Mouse (Mus musculus): ENCODE results near the gene Zcchc7.

DNA sequence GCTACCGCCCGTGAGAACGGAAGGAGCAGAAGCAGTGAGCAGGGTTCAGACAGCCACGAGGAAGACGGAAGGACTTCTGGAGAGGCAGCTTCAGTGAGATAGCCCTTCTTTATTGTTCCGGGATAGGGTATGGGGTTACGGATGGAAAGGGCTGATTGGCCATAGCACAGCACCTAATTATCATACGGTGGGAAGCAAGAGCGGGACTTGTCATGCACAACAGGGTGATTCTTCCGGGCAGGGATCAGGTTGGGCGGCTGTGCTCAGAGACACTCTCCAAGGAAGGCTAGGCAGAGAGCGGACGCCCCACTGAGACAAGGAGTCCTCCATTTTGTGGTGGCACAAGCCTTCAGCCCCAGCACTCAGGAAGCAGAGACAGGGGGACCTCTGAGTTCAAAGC is 203.5 kb downstream of the Zcchc7 start:
- TF ChIP-seq CTCF (IDR thresholded peaks at IDR 0.05; ENCODE audit: extremely low read depth, insufficient read depth, low read length): no peak
- TF ChIP-seq POLR2A (IDR thresholded peaks at IDR 0.05; ENCODE audit: extremely low read depth, insufficient read depth, low read length): no peak
